Mouse (Mus musculus): Measurements from ENCODE around the gene Thy1. TPM values are rescaled to one million over a fixed set of nuclear protein-coding genes. Genes with fewer than 3 reads are reported as not detected.

Gene Thy1
- total and polyA plus RNA-seq, 3 experiments, result 1.5 to 24.0 TPM; not detected in 1

- DNase-seq (ENCODE audit: low read depth, low spot score), result no peak
- TF ChIP-seq ETS1 (IDR thresholded peaks at IDR 0.05; ENCODE audit: low read depth, low read length) (no peak), EP300 (IDR thresholded peaks at IDR 0.05; ENCODE audit: low read depth in 1 of 2, low read length in 2 of 2) (no peak), MAZ (IDR thresholded peaks at IDR 0.05; ENCODE audit: low read depth, low read length) (no peak), MYC (IDR thresholded peaks at IDR 0.05; ENCODE audit: low read depth, low read length) (no peak), ZMIZ1 (IDR thresholded peaks at IDR 0.05; ENCODE audit: low read depth, low read length) (no peak), TBP (IDR thresholded peaks at IDR 0.05; ENCODE audit: low read depth, low read length) (no peak), USF1 (IDR thresholded peaks at IDR 0.05; ENCODE audit: low read depth, low read length) (no peak), ZNF384 (IDR thresholded peaks at IDR 0.05; ENCODE audit: low read depth, low read length) (no peak), KAT2A (conservative IDR thresholded peaks at IDR 0.05; ENCODE audit: low read depth, low read length) (no peak), POLR2A (IDR thresholded peaks at IDR 0.05; ENCODE audit: control insufficient read depth in 1 of 2, insufficient read depth in 1 of 2, low read depth in 1 of 2, low read length in 2 of 2, poor library complexity in 1 of 2) (no peak), ZKSCAN1 (IDR thresholded peaks at IDR 0.05; ENCODE audit: low read depth, low read length) (no peak), ELF1 (IDR thresholded peaks at IDR 0.05; ENCODE audit: low read depth, low read length) (no peak), MXI1 (IDR thresholded peaks at IDR 0.05; ENCODE audit: low read depth, low read length) (no peak), GABPA (IDR thresholded peaks at IDR 0.05; ENCODE audit: low read depth, low read length) (no peak), SIN3A (IDR thresholded peaks at IDR 0.05; ENCODE audit: low read length) (no peak), USF2 (IDR thresholded peaks at IDR 0.05; ENCODE audit: borderline replicate concordance in 1 of 2, insufficient read depth in 1 of 2, low read depth in 1 of 2, low read length in 2 of 2) (no peak)
- H3K27ac ChIP-seq (ENCODE audit: control insufficient read depth, low read depth, low read length), result no peak overlapping the region
- peaks cover 0 to 8% of the 10 kb centered on the region in 2 experiments; a peak in 2 of 4 replicates for H3K4me1 ChIP-seq (ENCODE audit: control insufficient read depth in 1 of 2, insufficient read depth in 2 of 2, low read length in 2 of 2)
- no peaks in the 10 kb centered on the region for H3K9me3 ChIP-seq (replicated peaks; ENCODE audit: insufficient read depth, low read length)
- no peaks in the 10 kb centered on the region for H3K79me2 ChIP-seq (ENCODE audit: control insufficient read depth, insufficient read depth, low read length, poor library complexity)
- H3K36me3 ChIP-seq (ENCODE audit: control insufficient read depth in 1 of 2, insufficient read depth in 2 of 2, low read length in 2 of 2), result no peaks in the 10 kb centered on the region
- peaks cover 0 to 1% of the 10 kb centered on the region in 2 experiments; a peak in 1 of 4 replicates for H3K27me3 ChIP-seq (ENCODE audit: control insufficient read depth in 1 of 2, insufficient read depth in 2 of 2, low read length in 2 of 2)
- no peak overlapping the region for H3K4me3 ChIP-seq (ENCODE audit: control insufficient read depth in 1 of 2, insufficient read depth in 1 of 2, low read depth in 2 of 2, low read length in 2 of 2)
- H3K9ac ChIP-seq (ENCODE audit: control insufficient read depth, low read depth, low read length, poor library complexity, severe bottlenecking), result no peak overlapping the region
Measured at GRCm38 (mm10) chr9:44031946-44032345, 11.2 kb upstream of the Thy1 start.

GRCm38 (mm10) chr9:44033317-44033716, 9.9 kb upstream of the Thy1 start:
- Histone ChIP-seq H3K36me3 (ENCODE audit: control insufficient read depth in 1 of 2, insufficient read depth in 2 of 2, low read length in 2 of 2) (no peaks in the 10 kb centered on the region), H3K27me3 (ENCODE audit: control insufficient read depth in 1 of 2, insufficient read depth in 2 of 2, low read length in 2 of 2) (peaks cover 0 to 1% of the 10 kb centered on the region in 2 experiments; a peak in 1 of 4 replicates), H3K4me1 (ENCODE audit: control insufficient read depth in 1 of 2, insufficient read depth in 2 of 2, low read length in 2 of 2) (peaks cover 0 to 8% of the 10 kb centered on the region in 2 experiments; a peak in 2 of 4 replicates), H3K9me3 (replicated peaks; ENCODE audit: insufficient read depth, low read length) (no peaks in the 10 kb centered on the region), H3K9ac (ENCODE audit: control insufficient read depth, low read depth, low read length, poor library complexity, severe bottlenecking) (no peak overlapping the region), H3K4me3 (ENCODE audit: control insufficient read depth in 1 of 2, insufficient read depth in 1 of 2, low read depth in 2 of 2, low read length in 2 of 2) (no peak overlapping the region), H3K79me2 (ENCODE audit: control insufficient read depth, insufficient read depth, low read length, poor library complexity) (no peaks in the 10 kb centered on the region), H3K27ac (ENCODE audit: control insufficient read depth, low read depth, low read length) (no peak overlapping the region)
- TF ChIP-seq JUND (IDR thresholded peaks at IDR 0.05; ENCODE audit: low read depth, low read length) (no peak), EP300 (IDR thresholded peaks at IDR 0.05; ENCODE audit: low read depth in 1 of 2, low read length in 2 of 2) (no peak), KAT2A (conservative IDR thresholded peaks at IDR 0.05; ENCODE audit: low read depth, low read length) (no peak), POLR2AphosphoS2 (IDR thresholded peaks at IDR 0.05; ENCODE audit: low read length) (no peak), ZC3H11A (IDR thresholded peaks at IDR 0.05; ENCODE audit: low read depth, low read length) (no peak), CHD1 (IDR thresholded peaks at IDR 0.05; ENCODE audit: low read depth, low read length) (no peak), MXI1 (IDR thresholded peaks at IDR 0.05; ENCODE audit: low read depth, low read length) (no peak), ELF1 (IDR thresholded peaks at IDR 0.05; ENCODE audit: low read depth, low read length) (no peak), ETS1 (IDR thresholded peaks at IDR 0.05; ENCODE audit: low read depth, low read length) (no peak), RCOR1 (IDR thresholded peaks at IDR 0.05; ENCODE audit: low read depth, low read length) (no peak), POLR2AphosphoS5 (IDR thresholded peaks at IDR 0.05; ENCODE audit: borderline replicate concordance, low read depth, low read length) (no peak), HCFC1 (IDR thresholded peaks at IDR 0.05; ENCODE audit: low read depth, low read length) (no peak), CHD2 (IDR thresholded peaks at IDR 0.05; ENCODE audit: low read length) (no peak), CTCF (IDR thresholded peaks at IDR 0.05 in 2 of 3, conservative IDR thresholded peaks at IDR 0.05 in 1 of 3; ENCODE audit: control insufficient read depth in 1 of 3, insufficient read depth in 1 of 3, low read depth in 2 of 3, low read length in 3 of 3, poor library complexity in 1 of 3, severe bottlenecking in 1 of 3) (no peak), TBP (IDR thresholded peaks at IDR 0.05; ENCODE audit: low read depth, low read length) (no peak), UBTF (IDR thresholded peaks at IDR 0.05; ENCODE audit: borderline replicate concordance, insufficient read depth, low read depth, low read length) (no peak), BHLHE40 (IDR thresholded peaks at IDR 0.05; ENCODE audit: borderline replicate concordance, low read depth, low read length) (no peak)
- no peak for DNase-seq (ENCODE audit: low read depth, low spot score)
